15 mouse cellular contexts compared by ENCODE assay signal in the genomic region with DNA sequence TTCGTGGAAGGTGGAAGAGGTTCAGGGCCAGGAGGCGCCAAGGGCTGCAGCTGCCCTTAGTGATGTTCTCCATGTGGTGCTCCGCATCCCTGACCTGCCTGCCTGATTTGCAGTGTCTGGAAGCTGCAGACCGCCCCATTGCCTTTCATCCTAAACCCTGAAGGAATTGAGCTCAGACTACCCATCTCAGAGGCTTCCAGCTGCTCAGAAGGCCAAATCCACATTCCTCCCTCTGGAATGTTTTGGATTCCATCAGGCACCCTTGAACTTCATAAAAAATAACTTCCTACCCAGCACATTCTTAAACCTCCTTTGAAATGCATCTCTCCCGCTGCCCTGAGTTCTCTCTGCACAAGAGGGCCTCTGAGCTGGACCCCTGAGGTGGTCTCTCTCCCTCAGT. TPM values are rescaled to one million over a fixed set of nuclear protein-coding genes. Genes with fewer than 3 reads are reported as not detected.
DNase-seq lines count a peak whose midpoint lies in the region; ATAC-seq and TF ChIP-seq lines count a peak whose summit lies in the region.
"Had no signal": no experiment of that assay in that cellular context is flagged by ENCODE, and none has a peak within 500 bp of the region (broad histone marks: within the 10 kb centered on the region; RNA-seq: fewer than 3 reads in every experiment).

No protein-coding gene starts in this region.

- no peak overlapping the region for H3K4me3 ChIP-seq in kidney, postnatal 0 days (replicated peaks; ENCODE audit: low read depth, low read length)
- H3K4me3 ChIP-seq in intestine, embryonic 15.5 days (replicated peaks): no peak overlapping the region
- no peak overlapping the region for H3K4me3 ChIP-seq in stomach, embryonic 14.5 days (ENCODE audit: low read depth, low read length)
- H3K4me3 ChIP-seq in liver, embryonic 11.5 days (ENCODE audit: low read depth, low read length): no peak overlapping the region
- H3K4me3 ChIP-seq: heart, embryonic 15.5 days had no signal

- H3K9ac ChIP-seq in kidney, postnatal 0 days (ENCODE audit: low read depth, low read length): no peak overlapping the region
- no peak overlapping the region for H3K9ac ChIP-seq in intestine, embryonic 15.5 days
- H3K9ac ChIP-seq in stomach, embryonic 14.5 days (replicated peaks; ENCODE audit: low read depth, low read length): no peak overlapping the region
- no peak overlapping the region for H3K9ac ChIP-seq in liver, embryonic 11.5 days (ENCODE audit: low read depth, low read length)
- H3K9ac ChIP-seq: heart, embryonic 15.5 days; hindbrain, embryonic 14.5 days had no signal

- 39% methylated on average over 5 of the region's 5 CpGs for WGBS in kidney, postnatal 0 days
- 32% methylated on average over 5 of the region's 5 CpGs for WGBS in intestine, embryonic 15.5 days
- WGBS in stomach, embryonic 14.5 days: 25% methylated on average over 5 of the region's 5 CpGs
- WGBS in liver, embryonic 11.5 days: 45% methylated on average over 5 of the region's 5 CpGs

- H3K4me1 ChIP-seq in kidney, postnatal 0 days (replicated peaks; ENCODE audit: insufficient read depth, low read length): no peaks in the 10 kb centered on the region
- H3K4me1 ChIP-seq in intestine, embryonic 15.5 days (replicated peaks): peaks cover 6% of the 10 kb centered on the region
- H3K4me1 ChIP-seq in stomach, embryonic 14.5 days (ENCODE audit: control insufficient read depth, insufficient read depth, low read length): peaks cover 16% of the 10 kb centered on the region; the same call in 1 of the 2 replicates
- no peaks in the 10 kb centered on the region; the same call in 1 of the 2 replicates for H3K4me1 ChIP-seq in liver, embryonic 11.5 days (replicated peaks; ENCODE audit: control insufficient read depth, insufficient read depth, low read length)
- H3K4me1 ChIP-seq: heart, embryonic 15.5 days had no signal

- no peak for TF ChIP-seq CTCF in kidney, postnatal 0 days (IDR thresholded peaks at IDR 0.05; ENCODE audit: low read depth)

- no peaks in the 10 kb centered on the region for H3K36me3 ChIP-seq in kidney, postnatal 0 days (ENCODE audit: insufficient read depth, low read length)
- no peaks in the 10 kb centered on the region for H3K36me3 ChIP-seq in intestine, embryonic 15.5 days
- H3K36me3 ChIP-seq in stomach, embryonic 14.5 days (ENCODE audit: control insufficient read depth, insufficient read depth, low read length): no peaks in the 10 kb centered on the region
- no peaks in the 10 kb centered on the region for H3K36me3 ChIP-seq in liver, embryonic 11.5 days (ENCODE audit: control insufficient read depth, insufficient read depth, low read length)
- H3K36me3 ChIP-seq: heart, embryonic 15.5 days had no signal

- H3K9me3 ChIP-seq in kidney, postnatal 0 days (replicated peaks; ENCODE audit: low read length): no peaks in the 10 kb centered on the region
- no peaks in the 10 kb centered on the region for H3K9me3 ChIP-seq in intestine, embryonic 15.5 days
- H3K9me3 ChIP-seq in stomach, embryonic 14.5 days (ENCODE audit: control insufficient read depth, low read depth, low read length): no peaks in the 10 kb centered on the region
- no peaks in the 10 kb centered on the region for H3K9me3 ChIP-seq in liver, embryonic 11.5 days (ENCODE audit: control insufficient read depth, low read length)
- H3K9me3 ChIP-seq: heart, embryonic 15.5 days had no signal

- no peak overlapping the region; the same call in 1 of the 2 replicates for H3K27ac ChIP-seq in kidney, postnatal 0 days
- H3K27ac ChIP-seq in intestine, embryonic 15.5 days: peak overlapping the region; percentile 74
- H3K27ac ChIP-seq in stomach, embryonic 14.5 days (ENCODE audit: low read length): peak overlapping the region; percentile 58; the same call in 1 of the 2 replicates
- no peak overlapping the region for H3K27ac ChIP-seq in liver, embryonic 11.5 days (ENCODE audit: low read depth, low read length)
- H3K27ac ChIP-seq: heart, embryonic 15.5 days; hindbrain, embryonic 14.5 days; macrophage had no signal

- no peak for ATAC-seq in kidney, postnatal 0 days (replicated peaks; ENCODE audit: low FRiP score, low read depth)
- peak; percentile 43; the same call in 1 of the 2 replicates for ATAC-seq in intestine, embryonic 15.5 days
- no peak for ATAC-seq in stomach, embryonic 14.5 days (ENCODE audit: insufficient number of reproducible peaks, insufficient read depth, low FRiP score, low read depth)
- no peak for ATAC-seq in liver, embryonic 11.5 days (replicated peaks; ENCODE audit: low FRiP score)
- ATAC-seq: CD4-positive, CD25-positive, alpha-beta regulatory T cell, adult 4 months had no signal

- no peaks in the 10 kb centered on the region for H3K27me3 ChIP-seq in kidney, postnatal 0 days (ENCODE audit: insufficient read depth, low read length)
- no peaks in the 10 kb centered on the region for H3K27me3 ChIP-seq in intestine, embryonic 15.5 days (replicated peaks)
- no peaks in the 10 kb centered on the region for H3K27me3 ChIP-seq in stomach, embryonic 14.5 days (ENCODE audit: control insufficient read depth, insufficient read depth, low read length)
- H3K27me3 ChIP-seq in liver, embryonic 11.5 days (replicated peaks; ENCODE audit: control insufficient read depth, insufficient read depth, low read length): no peaks in the 10 kb centered on the region
- H3K27me3 ChIP-seq: heart, embryonic 15.5 days had no signal

- DNase-seq in kidney, postnatal 0 days (ENCODE audit: low spot score): peak; percentile 77
- DNase-seq in kidney, postnatal 14 days: no peak
- peak; percentile 39 for DNase-seq in embryo, embryonic 11 days
- no peak for DNase-seq in gastrocnemius, postnatal 10 days
- no peak for DNase-seq in liver, embryonic 11.5 days (ENCODE audit: low spot score)
- DNase-seq: cerebellum, adult 9-10 months; thymus, postnatal 14 days had no signal

- H3K4me2 ChIP-seq in kidney, postnatal 0 days (ENCODE audit: low read length): no peak overlapping the region
- H3K4me2 ChIP-seq in intestine, embryonic 15.5 days (replicated peaks): no peak overlapping the region
- no peak overlapping the region for H3K4me2 ChIP-seq in stomach, embryonic 14.5 days (replicated peaks; ENCODE audit: low read depth, low read length)
- H3K4me2 ChIP-seq in liver, embryonic 11.5 days: no peak overlapping the region
- H3K4me2 ChIP-seq: heart, embryonic 15.5 days; hindbrain, embryonic 14.5 days had no signal

RNA-seq across cellular contexts. Expression of gene Cpz, which starts 15.1 kb away (rescaled TPM):
- 4.7 and 6.0 TPM in 2 replicates for polyA plus RNA-seq in kidney, postnatal 0 days (2015; fragmentation: Nextera tagmentation; extraction: Ambion mirVana)
- 13.5 and 13.9 TPM in 2 replicates for polyA plus RNA-seq in intestine, embryonic 15.5 days (2015; fragmentation: Nextera tagmentation; extraction: Ambion mirVana)
- polyA plus RNA-seq in stomach, embryonic 14.5 days (2014; fragmentation: Nextera tagmentation; extraction: Ambion mirVana): 4.8 and 6.6 TPM in 2 replicates
- 10 to 100 TPM; 18.3 to 26.3 TPM for total RNA-seq in gastrocnemius, postnatal 10 days (2021)
- polyA plus RNA-seq in liver, embryonic 11.5 days (2014; fragmentation: Nextera tagmentation; extraction: Ambion mirVana): 3.9 and 4.0 TPM in 2 replicates
- total RNA-seq: granulocyte monocyte progenitor cell, adult 5-6 weeks had no signal
- polyA plus RNA-seq: macrophage; neural tube, embryonic 14.5 days had no signal

RNA-seq across cellular contexts. Expression of gene Trmt44, which starts 34.3 kb away (rescaled TPM):
- 4.2 and 5.4 TPM in 2 replicates for polyA plus RNA-seq in kidney, postnatal 0 days (2015; fragmentation: Nextera tagmentation; extraction: Ambion mirVana)
- polyA plus RNA-seq in intestine, embryonic 15.5 days (2015; fragmentation: Nextera tagmentation; extraction: Ambion mirVana): 8.1 and 8.5 TPM in 2 replicates
- polyA plus RNA-seq in stomach, embryonic 14.5 days (2014; fragmentation: Nextera tagmentation; extraction: Ambion mirVana): 8.7 and 8.9 TPM in 2 replicates
- total RNA-seq in gastrocnemius, postnatal 10 days (2021): 1 to 10 TPM; 2.0 to 3.9 TPM
- 7.8 and 9.2 TPM in 2 replicates for polyA plus RNA-seq in liver, embryonic 11.5 days (2014; fragmentation: Nextera tagmentation; extraction: Ambion mirVana)

RNA-seq across cellular contexts. Expression of gene Acox3, which starts 42.3 kb away (rescaled TPM):
- 15.0 and 15.5 TPM in 2 replicates for polyA plus RNA-seq in kidney, postnatal 0 days (2015; fragmentation: Nextera tagmentation; extraction: Ambion mirVana)
- 13.2 and 13.8 TPM in 2 replicates for polyA plus RNA-seq in intestine, embryonic 15.5 days (2015; fragmentation: Nextera tagmentation; extraction: Ambion mirVana)
- polyA plus RNA-seq in stomach, embryonic 14.5 days (2014; fragmentation: Nextera tagmentation; extraction: Ambion mirVana): 13.9 and 18.3 TPM in 2 replicates
- 10 to 100 TPM; 11.1 to 14.5 TPM for total RNA-seq in gastrocnemius, postnatal 10 days (2021)
- 6.5 and 6.7 TPM in 2 replicates for polyA plus RNA-seq in liver, embryonic 11.5 days (2014; fragmentation: Nextera tagmentation; extraction: Ambion mirVana)

Comparison
In these comparisons a context has a peak if more than half of its experiments do, and no peak if none do; other contexts are left out.
1. DNase-seq: peak in kidney, postnatal 0 days (single experiment) and embryo, embryonic 11 days (single experiment); none in kidney, postnatal 14 days (single experiment), gastrocnemius, postnatal 10 days (single experiment) and liver, embryonic 11.5 days (single experiment).
2. H3K27ac ChIP-seq: peak in intestine, embryonic 15.5 days (single experiment) and stomach, embryonic 14.5 days (single experiment); none in kidney, postnatal 0 days (single experiment) and liver, embryonic 11.5 days (single experiment).